Mouse (Mus musculus): ENCODE measurements around the gene Mad2l2. TPM values are rescaled to one million over a fixed set of nuclear protein-coding genes. Genes with fewer than 3 reads are reported as not detected.

Mad2l2 gene
- polyA plus RNA-seq (2012; rRNA removed) = 25.3 and 28.7 TPM in 2 replicates

GRCm38 (mm10) chr4:148130133-148130532 lies at the start of gene Mad2l2:
Gene Mad2l2 (plus strand): TSS chr4:148130384.
- no peak for DNase-seq (ENCODE audit: low spot score)

GRCm38 (mm10) chr4:148080597-148080973 lies 49.6 kb upstream of the Mad2l2 start:
- no peak for DNase-seq (ENCODE audit: low spot score)

DNA sequence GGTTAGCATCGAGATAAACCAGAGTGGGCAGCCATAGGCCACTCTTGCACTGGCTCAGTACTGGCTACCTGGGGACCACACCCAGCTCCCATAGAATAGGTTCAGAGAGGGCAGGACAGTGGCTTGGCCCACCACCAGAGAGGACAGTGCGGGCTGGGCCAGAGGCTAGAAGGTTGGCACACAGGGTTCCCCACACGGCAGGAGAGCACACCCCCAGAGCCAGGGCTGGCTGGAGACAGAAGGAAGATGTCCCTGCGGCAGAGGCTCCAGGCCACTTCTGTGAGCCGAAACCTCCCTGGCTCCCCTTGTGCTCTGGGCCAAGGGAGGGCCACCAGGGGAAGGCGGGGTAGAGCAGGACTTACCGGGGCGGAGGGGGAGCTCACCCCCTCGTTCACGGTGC lies 49.0 kb upstream of the Mad2l2 start:
- DNase-seq (ENCODE audit: low spot score) = no peak

- DNase-seq (ENCODE audit: low spot score) = no peak
Measured at GRCm38 (mm10) chr4:148082257-148083044, 47.7 kb upstream of the Mad2l2 start.

- DNase-seq (ENCODE audit: low spot score) = no peak
Measured at GRCm38 (mm10) chr4:148083176-148083899, 46.8 kb upstream of the Mad2l2 start.

DNA sequence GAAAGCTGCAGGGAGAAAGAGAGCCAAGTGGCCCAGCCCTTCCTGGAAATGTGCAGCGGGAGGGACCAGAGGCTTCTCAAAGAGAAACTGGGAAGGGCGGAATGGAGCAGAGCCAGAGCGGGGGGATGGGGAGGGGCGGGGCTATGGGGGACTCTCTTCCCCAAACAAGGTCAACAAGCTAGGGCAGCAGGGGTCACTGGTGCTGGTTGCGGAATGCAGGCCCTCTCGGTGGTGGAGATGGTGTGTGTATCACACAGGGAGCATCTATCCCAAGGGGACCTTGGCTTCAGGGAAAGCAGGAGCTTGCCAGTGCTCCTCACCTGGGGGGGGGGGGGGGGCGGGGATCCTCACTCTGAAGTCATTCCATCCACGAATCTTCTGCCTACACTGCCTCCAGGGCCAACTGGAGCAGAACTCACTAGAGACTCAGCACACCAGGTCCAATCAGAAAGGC lies 45.9 kb upstream of the Mad2l2 start:
- no peak for DNase-seq (ENCODE audit: low spot score)

- DNase-seq (ENCODE audit: low spot score) = no peak
Measured at GRCm38 (mm10) chr4:148085131-148085906, 44.9 kb upstream of the Mad2l2 start.

GRCm38 (mm10) chr4:148085907-148086305 lies 44.3 kb upstream of the Mad2l2 start:
- DNase-seq (ENCODE audit: low spot score) = no peak

GRCm38 (mm10) chr4:148087091-148087906 lies 42.9 kb upstream of the Mad2l2 start:
- DNase-seq (ENCODE audit: low spot score) = no peak

- peak; percentile 91 for DNase-seq (ENCODE audit: low spot score)
Measured at GRCm38 (mm10) chr4:148087907-148088527, 42.2 kb upstream of the Mad2l2 start, which contains the start of gene Agtrap. Gene Agtrap (minus strand): TSS chr4:148088031.

GRCm38 (mm10) chr4:148089166-148089565 lies 41.0 kb upstream of the Mad2l2 start:
- no peak for DNase-seq (ENCODE audit: low spot score)

- DNase-seq (ENCODE audit: low spot score) = no peak
Measured at GRCm38 (mm10) chr4:148091181-148091580, 39.0 kb upstream of the Mad2l2 start.

GRCm38 (mm10) chr4:148092551-148093271 lies 37.5 kb upstream of the Mad2l2 start:
- DNase-seq (ENCODE audit: low spot score) = no peak

DNA sequence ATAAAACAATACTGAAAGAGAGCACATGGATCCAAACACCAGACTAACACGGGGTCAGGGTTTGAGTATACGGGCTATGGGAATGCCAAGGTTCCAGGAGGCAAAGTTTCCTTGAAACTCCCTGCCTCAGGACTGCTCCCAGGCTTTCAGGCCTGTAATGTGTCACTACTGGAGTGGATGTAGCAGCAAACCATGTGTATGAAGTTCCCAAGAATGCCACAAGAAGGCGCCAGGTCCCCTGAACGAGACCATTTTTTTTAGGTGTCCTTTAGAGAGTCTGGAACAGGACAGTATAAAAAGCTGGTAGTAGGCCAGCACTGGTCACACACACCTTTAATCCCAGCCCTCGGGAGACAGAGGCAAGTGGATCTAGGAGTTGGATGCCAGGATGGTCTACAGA lies 36.0 kb upstream of the Mad2l2 start:
- no peak for DNase-seq (ENCODE audit: low spot score)

DNA sequence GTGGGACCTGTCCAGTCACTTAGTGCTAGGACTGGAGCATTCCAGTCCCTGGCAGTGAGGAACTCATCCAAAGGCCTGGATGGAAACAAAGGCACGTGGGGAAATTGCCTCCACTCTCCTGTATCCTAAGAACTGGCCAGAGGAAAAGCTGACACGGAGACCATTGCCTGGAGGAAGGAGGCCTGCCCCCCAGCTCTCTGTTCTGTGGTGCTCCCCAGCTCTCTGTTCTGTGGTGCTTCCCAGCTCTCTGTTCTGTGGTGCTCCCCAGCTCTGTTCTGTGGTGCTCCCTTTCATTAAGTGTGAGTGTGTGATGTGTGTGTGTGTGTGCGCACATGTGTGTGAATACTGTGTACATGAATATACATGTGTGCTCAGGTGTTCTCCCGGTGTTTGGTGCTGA lies 35.1 kb upstream of the Mad2l2 start:
- DNase-seq (ENCODE audit: low spot score) = no peak

GRCm38 (mm10) chr4:148097936-148098335 lies 32.2 kb upstream of the Mad2l2 start:
- no peak for DNase-seq (ENCODE audit: low spot score)

DNA sequence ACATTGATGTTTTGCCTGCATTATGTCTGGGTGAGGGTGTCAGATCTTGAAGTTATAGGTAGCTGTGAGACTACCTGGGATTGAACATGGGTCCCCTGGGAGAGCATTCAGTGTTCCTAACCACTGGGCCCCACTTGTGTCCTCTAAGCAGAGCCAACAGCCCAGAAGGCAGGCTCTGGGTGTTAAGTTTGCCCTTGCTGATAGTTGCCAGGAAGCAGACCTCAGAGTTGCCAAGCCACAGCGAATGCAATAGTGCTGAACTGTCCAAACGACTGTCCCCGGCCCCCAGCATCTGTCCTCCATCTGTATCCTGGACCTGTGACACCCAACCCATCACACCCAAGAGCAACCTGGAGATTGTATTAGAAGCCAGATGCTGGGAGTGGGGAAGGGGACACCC lies 31.5 kb upstream of the Mad2l2 start:
- DNase-seq (ENCODE audit: low spot score) = no peak

- DNase-seq (ENCODE audit: low spot score) = no peak
Measured at GRCm38 (mm10) chr4:148101801-148102527, 28.2 kb upstream of the Mad2l2 start.

- DNase-seq (ENCODE audit: low spot score) = no peak
Measured at GRCm38 (mm10) chr4:148104146-148104545, 26.0 kb upstream of the Mad2l2 start.

Measured in urinary bladder, adult 2 months (tissue).